Mouse (Mus musculus) thymus, postnatal 4 days (tissue): ENCODE results near the gene Far1.
A peak's percentile ranks its signal among the peaks of the same experiment; 100 is the strongest.

Experiments
- DNase-seq: peaks from one replicate; pipeline ENCODE4 v3.0.0; 2021

Far1 gene

DNA sequence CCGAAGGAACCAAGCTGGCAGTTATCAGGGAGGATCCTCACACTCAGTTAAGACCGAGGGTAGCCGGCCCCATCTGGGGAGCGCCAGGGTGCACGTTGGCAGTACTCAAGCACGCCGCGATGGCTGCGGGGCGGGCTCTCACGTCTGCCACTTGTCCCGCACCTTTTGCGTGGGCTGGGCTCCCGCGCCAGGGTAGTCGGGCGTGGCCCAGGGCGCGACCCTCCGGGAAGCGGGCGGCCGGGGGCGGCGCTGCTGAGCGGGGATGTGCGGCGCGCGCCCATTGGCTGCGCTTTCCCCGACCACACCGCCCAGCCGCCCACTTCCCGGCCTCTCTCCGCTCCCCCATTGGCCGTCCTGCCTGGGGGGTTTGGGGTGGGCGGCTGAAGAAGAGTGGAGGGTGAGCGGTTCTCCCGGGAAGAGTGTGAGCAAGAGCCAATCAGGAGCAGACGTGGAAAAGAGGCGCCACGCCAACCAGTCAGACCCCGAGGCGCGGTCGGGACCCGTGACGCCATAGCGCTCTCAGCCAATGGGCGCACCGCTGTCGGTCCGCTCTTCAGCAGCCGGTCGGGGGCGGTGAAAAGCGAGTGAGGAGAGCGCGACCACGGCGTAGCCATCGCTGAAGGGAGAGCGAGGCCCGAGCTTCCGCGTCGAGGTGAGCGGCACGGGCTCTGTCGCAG lies at the start of gene Far1:
Far1 (plus strand) TSS at position 549 of the 677 bp plus-strand sequence.
- DNase-seq, result peak; percentile 96

DNA sequence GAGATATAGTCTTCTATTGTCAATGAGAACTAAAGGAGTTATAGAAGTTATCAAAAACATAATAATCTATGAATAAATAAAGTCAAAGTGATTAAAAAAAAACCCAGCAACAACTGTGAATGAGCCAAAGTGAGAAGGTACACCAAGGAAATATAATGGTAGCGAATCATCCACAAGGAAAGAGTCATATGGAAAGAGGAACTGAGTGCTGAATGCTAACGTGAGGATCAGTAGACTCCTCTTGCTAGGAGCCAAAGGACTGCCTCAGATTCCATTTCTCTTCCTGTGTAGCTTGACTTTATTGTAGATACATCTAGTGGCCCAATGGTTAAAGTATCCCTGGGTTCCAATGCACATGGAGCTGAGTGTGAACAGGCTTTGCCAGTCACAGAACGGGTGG lies 45.3 kb upstream of the Far1 start:
- DNase-seq, result no peak

DNA sequence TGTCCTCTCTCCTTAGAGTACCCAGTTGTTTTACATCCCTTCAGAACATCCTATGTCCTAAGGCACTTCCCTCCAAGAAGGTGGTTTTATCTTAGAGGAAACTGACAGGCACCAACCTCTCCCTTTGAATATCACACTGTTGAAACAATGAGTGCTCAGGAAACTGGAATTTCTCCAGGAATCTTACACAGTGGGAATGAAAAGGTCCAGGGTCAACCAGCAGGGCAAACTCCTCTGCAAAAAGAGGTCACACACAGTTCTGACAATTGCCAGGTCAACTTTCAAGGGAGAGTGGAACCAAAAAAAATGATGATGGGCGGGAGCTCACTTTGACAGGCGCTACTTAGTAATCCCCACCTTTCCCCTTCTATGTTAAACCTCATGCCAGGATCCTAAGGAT lies 43.0 kb upstream of the Far1 start:
- DNase-seq, result no peak

DNA sequence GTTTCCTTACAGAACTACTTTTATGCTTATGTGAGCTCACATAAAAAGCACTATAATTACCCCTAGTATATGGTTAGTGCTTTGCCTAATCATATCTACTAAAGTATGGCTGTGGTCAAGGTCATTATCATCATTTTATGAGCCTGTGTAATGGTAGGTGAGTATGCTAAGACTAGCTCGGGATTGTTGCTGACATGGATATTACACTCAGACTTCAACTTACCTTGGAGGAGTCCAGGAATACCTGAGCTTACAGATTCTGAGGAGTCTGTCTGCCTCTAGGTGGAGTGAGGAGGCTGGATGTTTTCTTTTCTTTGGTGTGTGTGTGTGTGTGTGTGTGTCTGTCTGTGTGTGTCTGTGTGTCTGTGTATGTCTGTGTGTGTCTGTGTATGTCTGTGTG lies 42.0 kb upstream of the Far1 start:
- DNase-seq, result no peak

- no peak for DNase-seq
Observed at GRCm38 (mm10) chr7:113495792-113496191, 17.8 kb upstream of the Far1 start.

DNA sequence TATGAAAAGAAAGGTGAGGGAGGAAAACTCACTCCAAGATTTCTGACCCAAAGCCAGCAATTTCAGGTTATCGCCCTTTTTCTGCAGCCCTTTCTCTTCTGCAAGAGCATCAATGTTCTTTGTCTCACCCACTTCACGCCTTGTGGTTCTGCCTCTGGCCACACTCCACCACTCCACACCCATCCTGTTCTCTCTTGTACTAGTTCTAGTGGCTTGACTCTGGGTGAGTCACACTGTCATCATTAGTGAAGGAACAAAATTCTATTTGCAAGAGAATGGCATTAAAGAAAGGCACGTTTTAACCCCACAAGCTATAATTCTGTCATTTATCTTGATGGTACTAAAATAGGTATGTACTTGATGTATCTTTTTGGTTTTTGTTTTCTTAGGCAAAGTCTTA lies 15.2 kb upstream of the Far1 start:
- no peak for DNase-seq

DNA sequence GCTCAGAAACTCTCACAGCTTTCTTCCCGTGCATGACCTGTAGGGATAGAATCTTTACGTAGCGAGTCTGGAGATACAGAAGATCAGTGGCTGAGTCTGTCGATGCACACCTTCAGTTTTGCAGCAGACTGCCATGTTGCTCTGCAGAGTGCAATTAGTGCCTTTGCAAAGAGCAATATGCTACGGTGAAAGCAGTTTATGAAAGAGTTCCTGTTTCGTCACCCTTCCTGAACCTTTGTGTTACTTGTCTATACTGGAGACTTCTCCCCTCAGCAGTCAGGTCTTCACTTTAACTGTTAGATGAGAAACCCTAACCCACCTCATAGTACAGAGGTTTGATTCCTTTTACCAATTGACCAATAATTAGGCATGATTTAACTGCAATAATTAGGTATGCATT lies 13.8 kb upstream of the Far1 start:
- no peak for DNase-seq

GRCm38 (mm10) chr7:113502453-113502852 lies 11.2 kb upstream of the Far1 start:
- no peak for DNase-seq

GRCm38 (mm10) chr7:113505047-113505446 lies 8.6 kb upstream of the Far1 start:
- no peak for DNase-seq

GRCm38 (mm10) chr7:113505516-113506045 lies 8.1 kb upstream of the Far1 start:
- no peak for DNase-seq

DNA sequence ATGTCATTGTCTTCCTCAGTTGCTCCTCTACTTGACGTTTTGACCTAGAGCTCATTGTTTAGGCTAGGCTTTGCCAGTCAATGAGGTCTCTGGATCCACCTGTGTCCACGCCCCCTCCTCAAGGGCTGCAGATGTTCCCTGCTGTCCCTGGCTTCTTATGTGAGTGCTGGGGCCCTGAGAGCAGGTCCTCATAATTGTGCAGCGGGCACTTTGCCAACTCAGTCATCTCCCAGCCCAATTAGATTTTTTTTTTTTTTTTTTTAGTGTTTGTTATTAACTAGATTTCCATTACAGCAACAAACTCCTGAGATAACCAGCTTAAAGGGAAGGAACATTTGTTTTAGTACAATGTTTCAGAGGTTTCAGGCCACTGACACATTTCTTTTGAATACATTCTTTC lies 5.8 kb upstream of the Far1 start:
- DNase-seq, result no peak

- DNase-seq, result no peak
Observed at GRCm38 (mm10) chr7:113511396-113511795, 2.2 kb upstream of the Far1 start.

GRCm38 (mm10) chr7:113512527-113513285 lies 928 bp upstream of the Far1 start:
- DNase-seq, result no peak

DNA sequence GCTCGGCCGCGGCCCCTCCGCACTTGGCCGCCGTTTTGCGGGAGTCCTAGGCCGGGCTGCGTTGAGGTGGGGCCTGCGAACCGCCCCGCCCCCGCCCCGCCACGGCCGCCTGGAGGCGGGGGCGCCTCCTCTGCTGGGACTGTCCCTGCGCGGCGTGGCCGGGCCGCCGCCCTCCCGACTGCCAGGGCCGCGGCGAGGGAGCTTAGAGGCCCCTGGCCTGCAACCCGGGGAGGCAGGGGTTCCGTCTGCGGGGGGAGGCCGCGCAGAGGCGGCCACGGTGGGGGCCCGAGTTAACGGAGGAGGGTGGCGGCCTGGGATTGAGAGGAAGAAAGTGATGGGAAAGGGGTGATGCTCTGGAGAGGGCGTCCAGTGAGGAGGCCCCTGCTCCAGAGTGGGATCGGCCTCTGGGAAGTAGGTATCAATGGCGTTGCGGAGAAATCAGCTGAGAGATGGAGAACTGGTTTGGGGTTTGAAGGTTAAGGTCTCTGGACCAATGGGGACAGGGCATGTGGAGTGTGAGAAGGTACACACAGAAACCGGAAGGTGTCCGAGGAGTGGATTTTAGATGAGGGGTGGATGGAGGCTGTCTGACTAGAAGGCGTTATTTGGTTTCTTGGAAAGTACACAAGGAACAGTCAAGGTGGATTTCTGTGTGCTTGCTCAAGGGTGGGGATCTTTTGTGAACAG lies 472 bp downstream of the Far1 start:
- no peak for DNase-seq

- DNase-seq, result no peak
Observed at GRCm38 (mm10) chr7:113515831-113516230, 2.2 kb downstream of the Far1 start.

GRCm38 (mm10) chr7:113518419-113518818 lies 4.8 kb downstream of the Far1 start:
- DNase-seq, result no peak

GRCm38 (mm10) chr7:113518961-113519360 lies 5.3 kb downstream of the Far1 start:
- no peak for DNase-seq

DNA sequence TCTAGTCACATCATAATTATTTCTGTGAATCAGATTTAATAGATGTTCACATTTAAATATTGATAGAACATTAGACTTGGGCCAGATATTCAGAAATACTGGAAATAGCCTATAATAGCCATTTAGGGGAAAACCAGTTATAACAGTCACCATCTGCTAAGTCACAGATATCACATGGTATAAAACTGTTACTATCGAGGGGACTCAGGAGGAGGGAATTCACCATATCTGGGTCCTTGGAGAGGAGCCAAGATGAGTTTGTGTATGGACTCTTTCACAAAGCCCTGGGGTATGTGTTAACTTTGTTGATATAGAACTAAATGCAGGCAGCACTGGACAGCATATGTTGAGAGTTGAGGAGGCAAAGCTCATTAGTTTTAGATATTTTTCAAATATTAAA lies 29.5 kb downstream of the Far1 start:
- no peak for DNase-seq

- DNase-seq, result no peak
Observed at GRCm38 (mm10) chr7:113551742-113552463, 38.3 kb downstream of the Far1 start.

GRCm38 (mm10) chr7:113552508-113552907 lies 38.9 kb downstream of the Far1 start:
- no peak for DNase-seq

GRCm38 (mm10) chr7:113556138-113556537 lies 42.5 kb downstream of the Far1 start:
- no peak for DNase-seq

- DNase-seq, result no peak
Observed at GRCm38 (mm10) chr7:113566892-113567291, 53.3 kb downstream of the Far1 start.

DNA sequence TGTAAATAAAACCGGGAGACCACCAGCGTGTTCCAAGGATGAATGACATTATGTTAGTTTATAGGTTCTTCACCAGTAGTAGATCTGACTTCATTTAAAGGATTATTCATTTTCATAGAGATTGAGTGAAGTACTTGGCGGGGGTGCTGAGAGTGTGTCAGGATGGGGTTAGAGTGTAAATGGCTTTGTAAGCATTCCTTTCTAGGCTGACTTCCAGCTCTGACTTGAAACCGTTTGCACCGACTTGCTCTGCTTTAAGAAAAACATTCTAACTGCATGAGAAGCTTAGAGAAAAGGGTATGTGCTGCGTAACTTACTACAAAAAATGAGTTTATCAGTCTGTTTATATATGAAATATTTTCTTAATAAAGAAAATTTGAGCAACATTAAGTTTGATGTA lies 57.5 kb downstream of the Far1 start:
- DNase-seq, result no peak
